Comparison of ENCODE assay signal across 23 mouse cellular contexts in genomic region chr4:140094835-140095234, GRCm38 (mm10).
DNase-seq lines count a peak whose midpoint lies in the region; ATAC-seq and TF ChIP-seq lines count a peak whose summit lies in the region.
"Had no signal": no experiment of that assay in that cellular context is flagged by ENCODE, and none has a peak within 500 bp of the region (broad histone marks: within the 10 kb centered on the region; RNA-seq: fewer than 3 reads in every experiment).

No protein-coding gene starts in this region.

- DNase-seq in hindbrain, embryonic 10.5 days (ENCODE audit: low spot score): no peak
- peak; percentile 61 for DNase-seq in lung, embryonic 14.5 days
- DNase-seq in lung, postnatal 14 days: no peak
- peak; percentile 57 for DNase-seq in retina, postnatal 1 day
- DNase-seq in retina, embryonic 14.5 days (ENCODE audit: low spot score): no peak
- DNase-seq: adrenal gland, postnatal 10 days; cerebellum, adult 11 months; cerebellum, adult 9-10 months; cerebellum, postnatal 36 days; forebrain, postnatal 0 days; gastrocnemius, postnatal 10 days; kidney, adult 8-10 months; kidney, postnatal 4 days; right cerebral cortex, postnatal 14 days; thymus, postnatal 4 days had no signal

- H3K4me3 ChIP-seq in hindbrain, embryonic 10.5 days: no peak overlapping the region
- no peak overlapping the region for H3K4me3 ChIP-seq in hindbrain, embryonic 12.5 days
- no peak overlapping the region for H3K4me3 ChIP-seq in lung, embryonic 14.5 days (ENCODE audit: low read depth, low read length)
- H3K4me3 ChIP-seq: liver, embryonic 15.5 days had no signal

- H3K36me3 ChIP-seq in hindbrain, embryonic 10.5 days: no peaks in the 10 kb centered on the region
- no peaks in the 10 kb centered on the region for H3K36me3 ChIP-seq in hindbrain, embryonic 12.5 days
- no peaks in the 10 kb centered on the region for H3K36me3 ChIP-seq in lung, embryonic 14.5 days (ENCODE audit: insufficient read depth)
- H3K36me3 ChIP-seq: liver, embryonic 15.5 days had no signal

- H3K4me2 ChIP-seq in hindbrain, embryonic 12.5 days (replicated peaks): no peak overlapping the region
- H3K4me2 ChIP-seq in lung, embryonic 14.5 days: no peak overlapping the region
- H3K4me2 ChIP-seq: liver, embryonic 15.5 days had no signal

- H3K27me3 ChIP-seq in hindbrain, embryonic 10.5 days (ENCODE audit: insufficient read depth, poor library complexity, severe bottlenecking): peaks cover 6% of the 10 kb centered on the region; the same call in 1 of the 2 replicates
- peaks cover 6% of the 10 kb centered on the region for H3K27me3 ChIP-seq in hindbrain, embryonic 12.5 days
- H3K27me3 ChIP-seq in lung, embryonic 14.5 days (ENCODE audit: insufficient read depth, low read length): no peaks in the 10 kb centered on the region
- H3K27me3 ChIP-seq: liver, embryonic 15.5 days; Patski had no signal

- WGBS in hindbrain, embryonic 10.5 days: 55% methylated on average over 2 of the region's 2 CpGs
- 43% methylated on average over 2 of the region's 2 CpGs for WGBS in hindbrain, embryonic 12.5 days
- WGBS in lung, embryonic 14.5 days: 17% methylated on average over 2 of the region's 2 CpGs

- no peak for TF ChIP-seq CTCF in lung, embryonic 14.5 days (IDR thresholded peaks at IDR 0.05; ENCODE audit: low read depth)

- no peak overlapping the region for H3K9ac ChIP-seq in hindbrain, embryonic 12.5 days
- H3K9ac ChIP-seq in lung, embryonic 14.5 days: no peak overlapping the region
- H3K9ac ChIP-seq: forebrain, postnatal 0 days; liver, embryonic 15.5 days had no signal

- H3K4me1 ChIP-seq in hindbrain, embryonic 10.5 days (replicated peaks): peaks cover 11% of the 10 kb centered on the region
- peaks cover 16% of the 10 kb centered on the region for H3K4me1 ChIP-seq in hindbrain, embryonic 12.5 days
- no peaks in the 10 kb centered on the region for H3K4me1 ChIP-seq in lung, embryonic 14.5 days (ENCODE audit: insufficient read depth)
- H3K4me1 ChIP-seq: liver, embryonic 15.5 days had no signal

- no peaks in the 10 kb centered on the region for H3K9me3 ChIP-seq in hindbrain, embryonic 10.5 days
- no peaks in the 10 kb centered on the region for H3K9me3 ChIP-seq in hindbrain, embryonic 12.5 days (replicated peaks)
- H3K9me3 ChIP-seq in lung, embryonic 14.5 days (ENCODE audit: low read depth, low read length): no peaks in the 10 kb centered on the region
- H3K9me3 ChIP-seq: liver, embryonic 15.5 days had no signal

- 0 out of 2 replicates have a peak overlapping the region, but pooled peaks have one; percentile 2 for H3K27ac ChIP-seq in hindbrain, embryonic 10.5 days
- no peak overlapping the region for H3K27ac ChIP-seq in hindbrain, embryonic 12.5 days
- no peak overlapping the region for H3K27ac ChIP-seq in lung, embryonic 14.5 days (ENCODE audit: low read depth)
- H3K27ac ChIP-seq: kidney, postnatal 0 days; liver, embryonic 15.5 days; macrophage had no signal

- ATAC-seq in hindbrain, embryonic 12.5 days (ENCODE audit: low FRiP score): no peak
- peak; percentile 51; the same call in 1 of the 2 replicates for ATAC-seq in lung, embryonic 14.5 days (ENCODE audit: insufficient read depth)
- ATAC-seq in monocyte, adult 5-6 weeks (replicated peaks; ENCODE audit: insufficient number of reproducible peaks, low FRiP score, low TSS enrichment, poor library complexity, severe bottlenecking): no peak
- ATAC-seq: forebrain, postnatal 0 days; intestine, embryonic 16.5 days; lung, postnatal 0 days; Patski had no signal

Comparison
In these comparisons a context has a peak if more than half of its experiments do, and no peak if none do; other contexts are left out.
1. DNase-seq: peak in lung, embryonic 14.5 days (single experiment) and retina, postnatal 1 day (single experiment); none in hindbrain, embryonic 10.5 days (single experiment), lung, postnatal 14 days (single experiment) and retina, embryonic 14.5 days (single experiment).